In genomic region chr12:100478151-100478550, GRCm38 (mm10) we compare ENCODE assay signal across 23 mouse cellular contexts. TPM values are rescaled to one million over a fixed set of nuclear protein-coding genes. Genes with fewer than 3 reads are reported as not detected.
A peak's percentile ranks its signal among the peaks of the same experiment; 100 is the strongest.
DNase-seq lines count a peak whose midpoint lies in the region; ATAC-seq and TF ChIP-seq lines count a peak whose summit lies in the region.
"Had no signal": no experiment of that assay in that cellular context is flagged by ENCODE, and none has a peak within 500 bp of the region (broad histone marks: within the 10 kb centered on the region; RNA-seq: fewer than 3 reads in every experiment).

No protein-coding gene starts in this region.

- TF ChIP-seq POLR2A in heart, adult 2 months (IDR thresholded peaks at IDR 0.05; ENCODE audit: insufficient read depth, low read depth, low read length): no peak
- TF ChIP-seq POLR2A in liver, adult 2 months (IDR thresholded peaks at IDR 0.05; ENCODE audit: extremely low read depth, insufficient read depth, low read length): no peak

- H3K27ac ChIP-seq in gastrocnemius, adult 2 months: peak overlapping the region; percentile 94
- H3K27ac ChIP-seq in heart, adult 2 months: peak overlapping the region; percentile 15
- no peak overlapping the region for H3K27ac ChIP-seq in liver, adult 2 months (replicated peaks; ENCODE audit: insufficient read depth, low read depth, low read length)
- no peak overlapping the region for H3K27ac ChIP-seq in liver, embryonic 12.5 days
- H3K27ac ChIP-seq: embryonic facial prominence, embryonic 10.5 days; embryonic facial prominence, embryonic 13.5 days; forebrain, embryonic 12.5 days; forebrain, embryonic 15.5 days; hindbrain, embryonic 14.5 days; hindbrain, postnatal 0 days had no signal

- H3K4me1 ChIP-seq in heart, adult 2 months (ENCODE audit: control insufficient read depth, insufficient read depth, low read length): peaks cover 19% of the 10 kb centered on the region
- peaks cover 1% of the 10 kb centered on the region; the same call in 1 of the 2 replicates for H3K4me1 ChIP-seq in liver, adult 2 months (ENCODE audit: control insufficient read depth, insufficient read depth, low read length)
- peaks cover 16% of the 10 kb centered on the region for H3K4me1 ChIP-seq in liver, embryonic 12.5 days
- H3K4me1 ChIP-seq: embryonic facial prominence, embryonic 13.5 days; forebrain, embryonic 12.5 days; forebrain, embryonic 15.5 days had no signal

- no peaks in the 10 kb centered on the region for H3K27me3 ChIP-seq in heart, adult 2 months (ENCODE audit: control insufficient read depth, insufficient read depth, low read length)
- H3K27me3 ChIP-seq in liver, adult 2 months (ENCODE audit: control insufficient read depth, insufficient read depth, low read length): no peaks in the 10 kb centered on the region
- no peaks in the 10 kb centered on the region for H3K27me3 ChIP-seq in liver, embryonic 12.5 days (replicated peaks)
- H3K27me3 ChIP-seq: embryonic facial prominence, embryonic 13.5 days; forebrain, embryonic 12.5 days; forebrain, embryonic 15.5 days had no signal

- peak overlapping the region; percentile 38 for H3K4me3 ChIP-seq in gastrocnemius, adult 2 months
- H3K4me3 ChIP-seq in heart, adult 2 months: no peak overlapping the region
- H3K4me3 ChIP-seq in liver, adult 2 months (ENCODE audit: insufficient read depth, low read depth, low read length): no peak overlapping the region
- H3K4me3 ChIP-seq in liver, embryonic 12.5 days: no peak overlapping the region
- H3K4me3 ChIP-seq: embryonic facial prominence, embryonic 10.5 days; embryonic facial prominence, embryonic 13.5 days; erythroblast, embryonic 14.5 days; forebrain, embryonic 12.5 days; forebrain, embryonic 15.5 days had no signal

- peaks cover 11% of the 10 kb centered on the region for H3K36me3 ChIP-seq in heart, adult 2 months (ENCODE audit: control insufficient read depth, insufficient read depth, low read length)
- H3K36me3 ChIP-seq in liver, adult 2 months (ENCODE audit: control insufficient read depth, insufficient read depth, low read length): no peaks in the 10 kb centered on the region
- H3K36me3 ChIP-seq in liver, embryonic 12.5 days: no peaks in the 10 kb centered on the region

- intact Hi-C loops in gastrocnemius, adult 2 months (cut with DNase I): loop anchor here (5.0 kb wide), 1 partner anchor 291 kb away; no protein-coding TSS in a partner anchor
- intact Hi-C loops in gastrocnemius, postnatal 14 days (cut with DNase I; ENCODE audit: low total_unique reads): no loop called here
- intact Hi-C loops in heart, adult 2 months (cut with DNase I): no loop called here
- intact Hi-C loops in heart, postnatal 36 days (cut with DNase I): no loop called here

- H3K79me2 ChIP-seq in heart, adult 2 months (replicated peaks; ENCODE audit: control insufficient read depth, insufficient read depth, low read length): peaks cover under 1% of the 10 kb centered on the region
- H3K79me2 ChIP-seq in liver, adult 2 months (ENCODE audit: control insufficient read depth, insufficient read depth, low read length): no peaks in the 10 kb centered on the region; the same call in 1 of the 2 replicates

- ATAC-seq in liver, embryonic 12.5 days: no peak
- ATAC-seq in CD4-positive, CD25-positive, alpha-beta regulatory T cell, adult 4 months: no peak
- ATAC-seq: forebrain, embryonic 15.5 days; hindbrain, postnatal 0 days; inflammation-experienced regulatory T-cells, adult 6 months; intestine, embryonic 16.5 days had no signal

- no peak for TF ChIP-seq CTCF in gastrocnemius, adult 2 months (IDR thresholded peaks at IDR 0.05)
- no peak for TF ChIP-seq CTCF in heart, adult 2 months (IDR thresholded peaks at IDR 0.05)
- no peak for TF ChIP-seq CTCF in liver, adult 2 months (IDR thresholded peaks at IDR 0.05; ENCODE audit: low read depth, low read length)

- no peak overlapping the region for H3K4me2 ChIP-seq in liver, embryonic 12.5 days
- H3K4me2 ChIP-seq: embryonic facial prominence, embryonic 13.5 days; forebrain, embryonic 12.5 days; forebrain, embryonic 15.5 days; heart, embryonic 11.5 days; hindbrain, embryonic 14.5 days had no signal

- DNase-seq in gastrocnemius, adult 2 months: peak; percentile 74
- DNase-seq in gastrocnemius, postnatal 14 days: no peak
- DNase-seq in heart, adult 2 months: no peak
- DNase-seq in heart, postnatal 36 days: no peak
- DNase-seq in liver, adult 2 months (ENCODE audit: extremely low read depth, low read depth, low spot score): peak; percentile 30
- peak; percentile 76 for DNase-seq in skeletal muscle tissue, adult 2 months (ENCODE audit: low read depth, low spot score)
- DNase-seq: adrenal gland, adult 2 months; adrenal gland, postnatal 14 days; B cell, adult 2 months; cerebellum, adult 11 months; embryo, embryonic 11 days had no signal

- 86% methylated on average over 6 of the region's 6 CpGs for WGBS in heart, adult 2 months
- WGBS in liver, adult 2 months: 67% methylated on average over 6 of the region's 6 CpGs
- WGBS in liver, embryonic 12.5 days (ENCODE audit: insufficient replicate concordance): 67% methylated on average over 6 of the region's 6 CpGs

- no peak overlapping the region for H3K9ac ChIP-seq in heart, adult 2 months (ENCODE audit: low read depth, low read length)
- H3K9ac ChIP-seq in liver, adult 2 months (ENCODE audit: low read depth, low read length): no peak overlapping the region
- no peak overlapping the region for H3K9ac ChIP-seq in liver, embryonic 12.5 days
- H3K9ac ChIP-seq: embryonic facial prominence, embryonic 13.5 days; forebrain, embryonic 12.5 days; forebrain, embryonic 15.5 days; hindbrain, embryonic 14.5 days had no signal

- no peaks in the 10 kb centered on the region for H3K9me3 ChIP-seq in liver, embryonic 12.5 days (replicated peaks)
- H3K9me3 ChIP-seq: embryonic facial prominence, embryonic 10.5 days; embryonic facial prominence, embryonic 13.5 days; forebrain, embryonic 12.5 days; forebrain, embryonic 15.5 days had no signal

- no peak for TF ChIP-seq EP300 in heart, adult 2 months (IDR thresholded peaks at IDR 0.05; ENCODE audit: insufficient read depth, low read depth, low read length)

RNA-seq across cellular contexts. Expression of gene Ttc7b, which starts 42.5 kb away (rescaled TPM):
- total RNA-seq in gastrocnemius, adult 2 months (2021): 100 to 1,000 TPM; 147 to 160 TPM
- total RNA-seq in gastrocnemius, postnatal 14 days (2021): 10 to 100 TPM; 81.8 to 94.3 TPM
- 10 to 100 TPM; 71.6 to 82.0 TPM for total RNA-seq in heart, adult 2 months (2021)
- 84.4 and 113 TPM in 2 replicates for polyA plus RNA-seq in heart, adult 2 months (2012; rRNA removed)
- total RNA-seq in heart, postnatal 36 days (2021): 10 to 100 TPM; 76.2 to 88.0 TPM
- 7.7 and 10.1 TPM in 2 replicates for total RNA-seq in liver, adult 2 months (2014; rRNA removed)
- 10.7 and 10.9 TPM in 2 replicates for polyA plus RNA-seq in liver, adult 2 months (2012; rRNA removed)
- 2.2 and 3.1 TPM in 2 replicates for polyA plus RNA-seq in liver, embryonic 12.5 days (2016; fragmentation: Nextera tagmentation; extraction: Ambion mirVana)
- polyA plus RNA-seq in CD4-positive, CD25-positive, alpha-beta regulatory T cell, adult 4 months (2017; shearing (Covaris generic)): 1 to 10 TPM; 3.4 to 5.1 TPM

Comparison
In these comparisons a context has a peak if more than half of its experiments do, and no peak if none do; other contexts are left out.
1. DNase-seq: peak in gastrocnemius, adult 2 months (single experiment), liver, adult 2 months (single experiment) and skeletal muscle tissue, adult 2 months (single experiment); none in gastrocnemius, postnatal 14 days (single experiment), heart, adult 2 months (0 of 2) and heart, postnatal 36 days (0 of 2).
2. H3K27ac ChIP-seq: peak in gastrocnemius, adult 2 months (single experiment) and heart, adult 2 months (single experiment); none in liver, adult 2 months (single experiment) and liver, embryonic 12.5 days (single experiment).